Mouse (Mus musculus) thymus, adult 2 months (tissue): Measurements from ENCODE around the gene Usp5. TPM values are rescaled to one million over a fixed set of nuclear protein-coding genes. Genes with fewer than 3 reads are reported as not detected.
"Not testable (repeated sequence)": the region's sequence is repeated elsewhere in the genome, so short reads cannot be mapped to it uniquely, and the experiment has no call there.

Experiments
- DNase-seq: peaks from one replicate; pipeline ENCODE4 v3.0.0; 2021
- H3K27ac ChIP-seq: fragments of 200-500 bp; 2 replicates; pipeline ENCODE4 v1.5.1; 2012; ENCODE audit warnings: low read length, control low read depth; ENCODE audit not compliant: control insufficient read depth, insufficient read depth
- H3K27me3 ChIP-seq: fragments of 200-500 bp; 2 replicates; pipeline ENCODE4 v1.6.1; 2012; ENCODE audit warnings: mild to moderate bottlenecking, low read length, moderate library complexity, mixed read lengths; ENCODE audit not compliant: control insufficient read depth, insufficient read depth
- H3K36me3 ChIP-seq: fragments of 200-500 bp; 2 replicates; pipeline ENCODE4 v1.6.1; 2012; ENCODE audit warnings: mild to moderate bottlenecking, low read length, moderate library complexity; ENCODE audit not compliant: control insufficient read depth, insufficient read depth
- H3K4me1 ChIP-seq: fragments of 200-500 bp; replicated peaks from 2 replicates; pipeline ENCODE4 v1.6.1; 2012; ENCODE audit warnings: low read length; ENCODE audit not compliant: control insufficient read depth, insufficient read depth
- H3K4me3 ChIP-seq: fragments of 200-500 bp; 2 replicates; pipeline ENCODE4 v1.5.1; 2012; ENCODE audit warnings: mild to moderate bottlenecking, low read length, control low read depth, moderate library complexity; ENCODE audit not compliant: control insufficient read depth, insufficient read depth
- CTCF ChIP-seq: fragments of 200-500 bp; IDR thresholded peaks from 2 replicates; pipeline ENCODE4 v1.5.1; 2012; ENCODE audit warnings: mild to moderate bottlenecking, control low read depth, low read length, moderate library complexity, borderline replicate concordance; ENCODE audit not compliant: control insufficient read depth, poor library complexity, insufficient read depth; ENCODE audit errors: extremely low read depth
- POLR2A ChIP-seq: fragments of 200-500 bp; IDR thresholded peaks from 2 replicates; pipeline ENCODE4 v1.6.1; 2012; ENCODE audit warnings: mild to moderate bottlenecking, low read length, control low read depth, moderate library complexity; ENCODE audit not compliant: control insufficient read depth, poor library complexity, insufficient read depth; ENCODE audit errors: extremely low read depth
- WGBS: fragments of 180-500 bp; shearing (Covaris S2); methylation state at CpG from one replicate; pipeline ENCODE4 v1.1.7; 2018; 5-methylcytosine and 5-hydroxymethylcytosine counted together
- polyA plus RNA-seq: library from polyadenylated mRNA; depleted of rRNA; stranded (reverse); fragments of >200 nt; gene quantifications from 2 replicates; pipeline ENCODE4 v1.2.3, GENCODE M21; 2012

Gene Usp5
- polyA plus RNA-seq, 1 experiment, result 121 TPM

DNA sequence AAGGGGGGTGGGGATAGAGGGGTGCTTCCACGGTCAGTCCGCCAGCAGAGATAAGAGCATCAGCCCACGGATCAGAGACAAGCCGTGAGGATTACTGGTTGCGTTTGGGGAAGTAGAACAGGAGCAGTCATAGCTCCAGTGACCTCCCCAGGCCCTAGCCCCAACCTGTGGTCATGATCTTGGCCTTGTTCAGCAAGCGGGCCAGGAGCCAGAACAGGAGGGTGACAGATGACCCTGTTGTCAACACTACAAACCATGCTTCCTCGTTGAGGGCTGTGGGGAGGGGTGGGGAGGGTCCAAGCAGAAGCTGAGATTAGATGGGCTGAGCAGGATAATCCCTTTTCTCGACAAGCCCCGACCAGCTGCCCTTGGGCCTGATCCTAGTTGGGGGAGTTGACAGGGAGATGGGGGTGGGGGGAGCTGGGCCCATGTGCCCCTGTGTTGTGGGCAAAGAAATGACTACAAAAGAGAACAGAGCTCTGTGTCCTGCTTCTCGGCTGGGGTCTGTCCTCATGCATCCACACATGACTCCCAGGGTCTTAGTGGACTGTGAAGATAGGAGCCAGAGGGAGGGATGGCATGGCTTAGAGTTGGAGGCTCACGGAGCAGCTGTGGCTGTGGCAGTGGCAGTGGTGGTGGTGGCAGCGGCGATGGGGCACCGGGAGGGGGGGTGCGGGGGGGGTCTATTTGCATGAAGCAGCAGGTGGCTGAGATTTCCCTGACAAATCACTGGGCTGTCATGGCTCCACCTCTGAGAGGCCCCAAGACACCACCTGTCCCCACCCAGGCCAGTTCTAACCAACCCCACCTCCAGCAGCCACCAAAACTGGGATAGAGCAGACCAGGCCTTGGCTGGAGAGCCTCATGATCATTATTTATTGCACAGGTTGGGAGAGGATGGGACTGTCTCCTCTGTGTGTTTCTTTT lies 11.2 kb upstream of the Usp5 start, which contains the start of gene Gnb3:
Gnb3 (minus strand) TSS at position 35 of the 927 bp plus-strand sequence.
- WGBS, result 50% methylated on average over 15 of the region's 15 CpGs
- no peak within 1 kb of the TSS for H3K27ac ChIP-seq
- no peak for DNase-seq

DNA sequence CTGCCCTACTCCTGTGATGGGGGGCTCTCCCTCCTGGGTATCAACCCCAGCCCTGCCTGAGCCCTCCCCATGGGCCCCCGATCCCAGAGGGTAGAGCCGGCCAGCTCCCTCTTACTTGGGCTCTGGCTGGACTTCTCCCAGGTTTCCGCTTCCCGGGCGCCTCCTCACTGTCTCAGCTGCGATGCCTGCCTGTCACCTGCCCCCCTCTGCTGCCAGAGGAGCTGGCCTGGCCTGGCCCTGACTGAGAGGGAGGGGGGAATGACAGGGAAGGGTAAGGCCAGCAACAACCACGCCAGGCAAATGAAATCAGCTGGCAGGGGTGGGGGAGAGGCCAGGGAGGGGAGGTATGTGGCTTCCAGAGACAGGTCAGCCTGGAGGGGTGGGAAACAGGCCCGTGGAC lies 10.5 kb upstream of the Usp5 start:
- Histone ChIP-seq H3K4me3 (no peak overlapping the region), H3K4me1 (no peaks in the 10 kb centered on the region), H3K27ac (no peak overlapping the region), H3K27me3 (no peaks in the 10 kb centered on the region), H3K36me3 (0 out of 2 replicates have a peak, but pooled peaks cover 7% of the 10 kb centered on the region)
- 62% methylated on average over 8 of the region's 8 CpGs for WGBS
- TF ChIP-seq CTCF (no peak), POLR2A (no peak)
- DNase-seq, result no peak

More for the DNA sequence above, 11.2 kb upstream of the Usp5 start, which contains the start of gene Gnb3:
- Histone ChIP-seq H3K27me3 (no peaks in the 10 kb centered on the region), H3K4me3 (no peak within 1 kb of the TSS), H3K36me3 (0 out of 2 replicates have a peak, but pooled peaks cover under 1% of the 10 kb centered on the region), H3K4me1 (no peaks in the 10 kb centered on the region)
- no peak for TF ChIP-seq CTCF
- TF ChIP-seq POLR2A, result no peak

DNA sequence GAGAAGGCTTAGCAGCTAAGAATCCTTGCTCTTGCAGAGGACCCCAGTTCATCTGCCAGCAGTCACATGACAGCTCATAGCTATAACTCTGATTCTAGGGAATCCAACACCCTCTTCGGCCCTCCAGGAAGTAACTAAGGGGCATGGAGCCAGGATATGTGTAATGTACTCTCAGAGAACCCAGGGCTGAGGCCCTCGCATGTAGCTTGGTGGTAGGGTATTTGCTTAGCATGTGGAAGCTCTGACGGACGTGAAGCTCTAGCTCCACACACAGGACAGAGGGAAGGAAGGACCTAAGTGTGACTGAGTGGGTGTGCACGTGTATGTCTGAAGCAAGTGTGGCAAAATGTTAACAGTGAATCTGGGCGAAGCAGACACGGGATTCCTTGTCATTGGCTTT lies 7.1 kb upstream of the Usp5 start:
- H3K4me1 ChIP-seq, result no peaks in the 10 kb centered on the region
- TF ChIP-seq CTCF, result no peak
- TF ChIP-seq POLR2A, result no peak
- no peak for DNase-seq
- WGBS, result 88% methylated on average over 7 of the region's 7 CpGs
- H3K36me3 ChIP-seq, result peaks cover 12% of the 10 kb centered on the region; the same call in 1 of the 2 replicates
- H3K27ac ChIP-seq, result no peak overlapping the region
- no peaks in the 10 kb centered on the region for H3K27me3 ChIP-seq
- no peak overlapping the region for H3K4me3 ChIP-seq

- Histone ChIP-seq H3K36me3 (peaks cover 12% of the 10 kb centered on the region; the same call in 1 of the 2 replicates), H3K4me3 (no peak overlapping the region), H3K4me1 (0 out of 2 replicates have a peak, but pooled peaks cover 3% of the 10 kb centered on the region), H3K27ac (no peak overlapping the region), H3K27me3 (no peaks in the 10 kb centered on the region)
- TF ChIP-seq CTCF (no peak), POLR2A (no peak)
- no peak for DNase-seq
- 93% methylated on average over 10 of the region's 10 CpGs for WGBS
Observed at GRCm38 (mm10) chr6:124835531-124835930, 6.2 kb upstream of the Usp5 start.

GRCm38 (mm10) chr6:124834512-124835081 lies 5.3 kb upstream of the Usp5 start:
- Histone ChIP-seq H3K27me3 (no peaks in the 10 kb centered on the region), H3K36me3 (peaks cover 12% of the 10 kb centered on the region; the same call in 1 of the 2 replicates), H3K4me1 (peaks cover 7% of the 10 kb centered on the region), H3K4me3 (no peak overlapping the region), H3K27ac (no peak overlapping the region)
- TF ChIP-seq POLR2A (no peak), CTCF (no peak)
- 85% methylated on average over 6 of the region's 6 CpGs for WGBS
- DNase-seq, result no peak

DNA sequence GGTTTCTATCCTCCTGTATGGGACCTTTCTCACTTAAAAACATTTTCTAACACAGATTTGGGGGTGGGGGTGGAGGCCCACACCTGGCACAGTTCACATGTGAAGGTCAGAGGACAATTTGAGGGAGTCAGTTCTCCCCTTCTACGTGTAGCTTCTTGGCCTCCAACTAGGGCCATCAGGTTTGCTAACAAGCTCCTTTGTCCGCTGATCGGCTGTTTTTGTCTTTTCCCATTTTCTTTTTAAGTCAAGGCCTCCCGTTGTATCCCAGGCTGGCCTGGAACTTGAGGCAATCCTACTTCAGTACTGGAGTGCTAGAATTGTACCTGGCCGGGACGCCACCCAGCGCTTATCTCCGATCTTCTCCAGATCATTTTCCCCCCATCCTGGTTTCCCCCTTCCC lies 2.4 kb upstream of the Usp5 start:
- Histone ChIP-seq H3K4me3 (no peak overlapping the region), H3K27me3 (no peaks in the 10 kb centered on the region), H3K4me1 (peaks cover 14% of the 10 kb centered on the region), H3K27ac (no peak overlapping the region), H3K36me3 (peaks cover 12% of the 10 kb centered on the region; the same call in 1 of the 2 replicates)
- WGBS, result 96% methylated on average over 8 of the region's 8 CpGs
- no peak for TF ChIP-seq POLR2A
- no peak for TF ChIP-seq CTCF
- no peak for DNase-seq

DNA sequence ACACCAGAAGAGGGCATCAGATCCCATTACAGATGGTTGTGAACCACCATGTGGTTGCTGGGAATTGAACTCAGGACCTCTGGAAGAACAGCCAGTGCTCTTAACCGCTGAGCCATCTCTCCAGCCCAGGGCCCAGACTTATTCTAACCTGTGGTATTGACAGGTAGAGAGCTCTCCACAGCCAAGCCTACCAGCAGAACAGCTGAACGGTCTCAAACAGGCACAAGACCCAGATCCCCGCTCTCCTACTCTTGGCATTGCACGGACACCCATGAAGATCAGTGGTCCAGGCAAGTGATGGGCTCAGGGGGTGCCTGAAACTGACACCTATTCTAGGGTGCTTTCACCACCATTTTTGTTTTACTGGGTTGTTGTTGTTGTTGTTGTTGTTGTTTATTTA lies 1.9 kb upstream of the Usp5 start:
- DNase-seq, H3K4me3 ChIP-seq, H3K27ac ChIP-seq, H3K27me3 ChIP-seq: not testable (repeated sequence)
- H3K4me1 ChIP-seq, result peaks cover 14% of the 10 kb centered on the region
- peaks cover 12% of the 10 kb centered on the region; the same call in 1 of the 2 replicates for H3K36me3 ChIP-seq
- WGBS, result over 99% methylated on average over 4 of the region's 4 CpGs
